Mouse (Mus musculus) adrenal gland, adult 8-10 months (tissue): ENCODE data around the gene Wdr59. TPM values are rescaled to one million over a fixed set of nuclear protein-coding genes. Genes with fewer than 3 reads are reported as not detected.
"Not testable (repeated sequence)": the region's sequence is repeated elsewhere in the genome, so short reads cannot be mapped to it uniquely, and the experiment has no call there.

ENCODE experiments used
- DNase-seq: peaks from one replicate; pipeline ENCODE4 v3.0.0; 2022
- total RNA-seq, 4 experiments: library from RNA; stranded (reverse); gene quantifications; 2 replicates each; pipeline ENCODE4 v1.2.4; 2022

The Wdr59 gene
- total RNA-seq, 4 experiments from 2014 or later = 13.4 to 15.9 (median 14.9) TPM

DNA sequence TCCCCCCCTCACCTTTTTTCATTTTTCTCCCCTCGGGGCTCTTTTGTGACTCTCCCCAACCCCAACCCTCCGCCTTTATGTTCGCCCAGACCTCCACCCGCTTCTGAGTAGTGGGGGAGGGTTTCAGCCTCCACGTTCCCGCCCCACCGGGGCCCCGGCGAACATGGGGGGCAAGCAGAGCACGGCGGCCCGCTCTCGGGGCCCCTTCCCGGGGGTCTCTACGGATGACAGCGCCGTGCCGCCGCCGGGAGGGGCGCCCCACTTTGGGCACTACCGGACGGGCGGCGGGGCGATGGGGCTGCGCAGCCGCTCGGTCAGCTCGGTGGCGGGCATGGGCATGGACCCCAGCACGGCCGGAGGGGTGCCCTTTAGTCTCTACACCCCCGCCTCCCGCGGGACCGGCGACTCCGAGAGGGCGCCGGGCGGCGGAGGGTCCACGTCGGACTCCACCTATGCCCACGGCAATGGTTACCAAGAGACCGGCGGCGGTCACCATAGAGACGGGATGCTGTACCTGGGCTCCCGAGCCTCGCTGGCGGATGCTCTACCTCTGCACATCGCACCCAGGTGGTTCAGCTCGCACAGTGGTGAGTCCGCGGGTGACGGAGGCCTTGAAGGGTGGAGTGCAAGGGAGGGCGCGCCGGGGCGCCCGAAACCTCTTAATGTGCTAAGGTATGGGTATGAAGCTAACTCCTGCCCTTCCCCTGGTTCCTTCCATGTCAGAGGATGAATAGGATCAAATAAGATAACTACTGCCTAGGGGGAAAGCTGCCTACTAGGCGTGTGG lies 15.3 kb upstream of the Wdr59 start:
- peak; percentile 31 for DNase-seq

DNA sequence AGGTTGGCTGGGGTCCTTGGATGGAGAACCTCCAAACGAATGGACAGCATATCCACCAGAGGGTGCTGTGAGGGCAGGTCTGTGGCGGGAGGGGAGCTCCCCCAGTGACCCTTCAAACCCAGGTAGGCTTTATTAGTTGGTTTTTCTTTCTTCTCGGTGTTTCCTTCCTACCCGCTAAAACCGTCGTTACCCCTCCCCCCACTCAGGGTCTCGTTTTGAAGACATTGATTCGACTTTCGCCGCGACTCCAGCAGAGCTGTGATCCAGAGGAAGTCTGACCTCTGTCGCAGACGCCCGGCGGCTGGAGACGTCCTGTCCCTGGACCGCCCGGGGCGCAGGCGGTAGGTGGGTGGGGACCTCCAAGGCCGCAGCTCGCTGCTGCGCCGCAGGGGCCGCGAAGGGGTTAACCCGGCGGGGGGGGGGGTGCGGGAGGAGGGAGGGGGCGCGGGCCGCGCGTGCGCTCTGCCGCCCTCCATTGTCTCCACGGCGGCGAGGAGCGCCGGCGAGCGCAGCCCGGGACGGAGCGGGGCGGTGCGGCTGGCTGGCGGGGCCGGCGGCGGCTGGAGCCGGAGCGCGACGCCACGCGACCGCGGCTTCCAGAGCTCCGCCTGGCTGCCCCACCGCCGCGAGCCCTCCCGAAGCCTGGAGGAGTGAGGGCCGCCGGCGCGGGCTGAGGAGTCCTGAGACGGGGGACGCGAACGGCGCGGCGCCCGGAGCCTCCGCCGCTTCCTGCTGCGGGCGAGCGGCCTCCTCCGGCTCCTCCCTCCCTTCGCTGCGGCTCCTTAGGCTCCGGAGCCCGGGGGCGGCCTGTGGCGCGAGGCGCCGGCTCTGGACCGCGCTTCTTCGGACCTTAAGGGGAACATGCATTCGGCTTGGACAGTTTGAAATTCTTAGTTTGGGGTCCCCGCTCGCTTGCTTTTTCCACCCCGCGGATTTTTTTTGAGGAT lies 14.4 kb upstream of the Wdr59 start, which contains the start of gene Znrf1:
Gene Znrf1 (plus strand): TSS at position 67 of the 947 bp plus-strand sequence.
- DNase-seq = peak; percentile 63

DNA sequence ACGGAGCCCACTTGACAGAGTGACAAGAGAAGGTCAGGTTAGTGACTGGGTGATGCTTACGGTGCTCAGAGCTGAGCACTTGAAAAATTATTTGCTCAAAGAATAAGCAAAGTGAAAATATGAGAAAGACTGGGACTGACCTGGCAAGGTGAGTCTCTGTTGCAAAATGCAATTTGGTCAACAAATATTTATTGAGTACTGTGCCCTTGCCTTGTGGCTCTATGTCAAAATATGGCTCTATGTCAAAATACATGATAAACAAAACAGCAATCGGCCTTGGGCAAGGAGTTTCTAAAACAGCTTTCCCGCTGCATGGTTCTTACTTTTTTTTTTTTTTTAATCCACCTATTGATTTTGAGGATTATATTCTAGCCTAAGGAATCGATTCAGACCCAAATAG lies 13.6 kb upstream of the Wdr59 start:
- DNase-seq = no peak

DNA sequence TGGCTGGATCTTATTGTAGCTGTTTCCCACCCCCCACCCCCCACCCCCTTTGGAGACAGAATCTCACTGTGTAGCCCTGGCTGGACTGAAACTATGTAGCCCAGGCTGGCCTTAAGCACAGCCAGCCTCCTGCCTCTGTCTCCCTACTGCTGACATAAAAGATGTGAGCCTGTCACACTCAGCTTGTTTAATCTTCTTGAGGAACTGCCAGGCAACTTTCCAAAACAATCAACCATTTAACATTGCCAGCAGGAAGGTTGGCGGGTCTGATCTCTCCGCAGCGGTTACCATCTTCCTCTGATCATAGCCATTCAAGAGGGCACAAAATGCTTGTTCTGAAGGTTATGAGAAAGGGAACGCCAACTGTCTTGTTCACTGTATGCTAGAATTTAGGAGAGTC lies 11.6 kb upstream of the Wdr59 start:
- no peak for DNase-seq

DNA sequence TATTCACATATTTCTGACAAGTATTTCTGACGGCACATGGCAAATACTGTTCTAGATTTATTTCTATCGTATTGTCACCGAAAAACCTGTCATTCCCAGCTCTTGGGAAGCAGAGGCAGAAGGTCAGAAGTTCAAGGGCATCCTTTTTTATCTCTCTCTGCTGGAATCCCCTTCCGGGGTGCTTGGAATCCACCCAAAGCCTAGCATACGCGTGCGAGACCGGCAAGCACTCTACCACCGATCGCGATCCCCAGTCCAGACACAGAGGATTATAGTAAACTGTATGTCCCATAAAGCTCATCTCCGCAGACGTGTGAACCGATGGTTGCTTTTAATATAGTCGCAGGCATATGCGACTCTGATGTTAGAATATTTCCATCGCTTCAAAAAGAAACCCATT lies 9.7 kb upstream of the Wdr59 start:
- DNase-seq = no peak

DNA sequence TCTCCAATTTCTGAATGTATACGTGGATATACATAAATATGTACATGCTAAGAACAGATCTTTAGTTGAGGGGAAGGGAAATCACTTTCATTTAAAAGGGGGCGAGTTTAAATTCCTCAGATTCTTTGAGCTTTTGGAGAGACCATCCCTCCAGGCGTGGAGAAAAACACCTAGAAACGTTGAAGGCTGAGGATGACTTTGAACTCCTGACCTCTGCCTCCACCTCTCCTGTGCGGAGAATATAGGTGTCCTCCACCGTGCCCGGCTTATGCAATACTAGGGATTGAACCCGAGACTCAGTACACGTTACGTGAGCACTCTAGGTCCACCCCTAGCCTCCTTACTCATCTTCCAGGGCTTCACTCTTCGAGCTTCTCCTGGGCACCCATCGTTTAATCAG lies 9.3 kb upstream of the Wdr59 start:
- DNase-seq = no peak

DNA sequence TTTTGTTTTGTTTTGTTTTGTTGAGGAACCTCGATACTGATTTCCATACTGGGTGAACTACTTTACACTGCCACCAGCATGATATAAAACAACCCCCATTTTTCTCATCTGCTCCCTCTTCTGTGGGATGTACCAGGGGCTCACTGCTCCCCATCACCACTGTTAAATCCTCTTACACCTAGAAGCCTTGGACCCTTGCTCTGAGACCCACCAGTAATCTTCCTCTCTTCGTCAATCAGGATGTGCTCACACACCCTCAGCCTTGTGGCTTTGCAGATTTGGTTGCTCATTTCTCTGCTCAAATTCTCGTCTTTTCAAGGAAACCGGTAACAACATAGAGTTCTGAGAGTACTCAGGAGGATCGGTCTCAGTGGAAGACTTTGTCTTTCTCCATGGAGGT lies 6.2 kb upstream of the Wdr59 start:
- no peak for DNase-seq

DNA sequence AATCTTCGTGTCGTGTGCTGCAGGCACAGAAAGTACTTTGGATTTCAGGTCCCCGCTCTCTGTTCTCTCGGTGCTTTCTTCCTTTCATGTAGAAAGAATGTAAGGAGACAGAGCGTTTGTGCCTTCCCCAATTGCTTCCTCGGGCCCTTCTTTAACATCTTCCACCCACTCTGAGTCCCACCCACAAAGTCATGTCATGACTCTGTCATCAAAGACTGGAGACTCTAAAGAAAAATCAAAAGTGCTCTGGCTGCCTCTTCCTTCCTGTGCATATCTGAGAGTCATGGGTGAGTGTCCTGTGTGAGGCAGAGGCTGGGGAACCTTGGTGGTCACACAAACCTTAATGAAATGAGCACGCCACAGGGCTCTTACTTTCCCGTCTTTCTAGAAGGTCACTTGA lies 5.3 kb upstream of the Wdr59 start:
- no peak for DNase-seq

DNA sequence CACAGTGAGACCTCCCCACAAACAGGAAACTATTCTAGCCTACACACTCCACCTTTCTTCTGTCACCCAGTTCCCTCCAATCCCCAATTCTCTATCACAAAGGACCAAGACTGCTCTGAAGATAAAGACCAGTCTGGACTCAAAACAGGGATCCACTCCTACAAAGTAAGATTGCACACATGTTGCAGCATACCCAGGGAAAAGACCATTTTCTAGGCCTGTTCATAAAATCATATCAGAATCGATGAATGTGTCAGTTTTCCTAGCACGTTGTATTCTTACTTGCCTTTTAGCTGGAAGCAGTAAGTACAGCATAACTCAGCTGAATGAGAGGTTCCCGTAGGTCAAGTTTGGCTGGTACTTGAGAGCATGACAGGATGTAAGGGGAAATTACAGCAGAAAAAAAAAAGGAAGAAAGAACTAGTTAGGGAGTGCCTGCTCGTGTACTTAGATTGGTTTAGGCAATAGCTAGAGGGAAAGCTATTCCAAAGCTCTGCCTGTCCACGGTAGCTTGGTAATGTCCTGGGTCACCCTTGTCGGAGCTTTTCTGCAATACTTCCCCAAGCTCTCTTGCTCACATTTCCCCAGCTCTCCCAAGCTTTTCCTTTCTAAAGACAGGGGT lies 4.6 kb upstream of the Wdr59 start:
- no peak for DNase-seq

DNA sequence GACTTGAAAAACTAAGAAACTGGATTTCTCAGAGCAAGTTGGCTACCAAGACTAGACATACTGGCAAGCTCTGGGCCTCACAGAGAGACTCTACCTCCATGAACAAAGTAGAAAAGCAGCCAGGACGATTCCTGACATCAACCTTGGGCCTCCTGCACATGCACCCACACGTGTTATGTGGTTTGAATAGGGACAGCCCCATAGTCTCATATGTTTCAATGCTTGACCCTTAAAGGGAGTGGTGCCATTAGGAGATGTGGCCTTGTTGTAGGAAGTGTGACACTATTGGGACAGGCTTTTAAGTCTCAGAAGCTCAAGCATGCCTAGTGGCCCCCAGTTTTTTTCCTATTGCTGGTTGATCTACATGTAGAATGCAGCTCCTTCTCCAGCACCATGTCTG lies 4.4 kb downstream of the Wdr59 start:
- no peak for DNase-seq

DNA sequence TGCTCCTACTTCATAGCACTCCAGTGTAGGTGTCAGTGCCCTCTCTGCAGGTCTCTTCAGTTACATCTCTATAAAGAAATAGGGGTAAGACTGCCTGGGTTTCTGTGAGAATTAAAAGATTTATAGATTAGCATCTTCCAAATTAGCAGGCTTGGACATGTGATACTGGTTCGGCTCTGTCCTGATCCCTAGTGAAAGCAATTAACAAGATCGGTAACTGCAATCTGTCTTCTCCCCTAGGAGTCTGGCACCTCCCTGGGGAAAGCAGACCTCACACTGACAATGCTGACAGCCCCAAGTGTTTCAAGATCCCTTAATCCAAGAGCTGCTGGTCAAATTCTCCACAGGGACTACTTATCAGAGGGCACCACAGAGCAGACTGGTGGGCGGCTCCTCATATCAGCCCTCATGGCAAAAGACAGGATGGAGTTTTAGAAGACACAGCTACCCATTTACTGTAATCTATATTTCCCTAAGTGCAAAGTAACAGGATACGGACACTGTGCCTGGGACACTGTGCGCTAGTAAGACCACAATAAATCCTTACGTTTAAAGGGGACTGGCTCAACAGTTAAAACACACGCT lies 5.3 kb downstream of the Wdr59 start:
- no peak for DNase-seq

DNA sequence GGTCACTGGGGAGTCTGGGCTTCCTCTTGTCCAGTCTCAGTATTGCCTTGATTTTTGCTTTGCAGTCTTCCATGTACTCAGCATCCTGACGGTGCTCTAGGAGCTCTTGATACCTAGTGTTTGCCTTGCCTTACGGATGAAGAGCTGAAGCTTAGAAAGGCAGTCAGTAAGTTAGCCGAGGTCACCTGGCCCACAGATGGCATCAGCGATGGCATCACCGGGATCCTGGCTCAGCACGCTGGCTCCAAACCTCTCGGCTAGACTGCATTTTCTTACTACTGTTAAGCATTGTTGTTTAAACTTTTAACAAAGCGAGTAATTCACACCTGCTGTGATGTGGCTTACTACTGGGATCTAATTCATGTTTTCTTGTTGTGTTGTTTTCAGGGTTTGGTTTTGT lies 8.4 kb downstream of the Wdr59 start:
- DNase-seq = no peak

DNA sequence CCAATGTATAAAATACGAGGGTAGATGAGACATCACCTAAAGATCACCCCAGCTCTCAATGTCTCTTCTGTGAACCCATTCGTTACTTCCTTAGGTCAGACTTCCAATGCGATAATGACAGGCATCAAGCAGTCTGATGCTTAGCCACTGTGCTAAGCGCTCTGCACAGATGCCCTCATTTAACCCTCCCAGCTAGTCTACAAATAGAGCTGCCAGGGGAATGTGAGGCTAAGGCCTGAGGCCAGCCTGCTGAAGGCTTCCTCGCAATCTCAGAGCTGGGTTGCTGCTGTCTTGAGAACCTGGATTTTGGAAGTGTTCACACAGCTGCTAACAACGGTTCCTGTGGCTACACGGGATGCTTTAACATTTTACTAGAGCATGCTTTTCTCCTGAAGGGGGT lies 9.0 kb downstream of the Wdr59 start:
- DNase-seq = no peak

DNA sequence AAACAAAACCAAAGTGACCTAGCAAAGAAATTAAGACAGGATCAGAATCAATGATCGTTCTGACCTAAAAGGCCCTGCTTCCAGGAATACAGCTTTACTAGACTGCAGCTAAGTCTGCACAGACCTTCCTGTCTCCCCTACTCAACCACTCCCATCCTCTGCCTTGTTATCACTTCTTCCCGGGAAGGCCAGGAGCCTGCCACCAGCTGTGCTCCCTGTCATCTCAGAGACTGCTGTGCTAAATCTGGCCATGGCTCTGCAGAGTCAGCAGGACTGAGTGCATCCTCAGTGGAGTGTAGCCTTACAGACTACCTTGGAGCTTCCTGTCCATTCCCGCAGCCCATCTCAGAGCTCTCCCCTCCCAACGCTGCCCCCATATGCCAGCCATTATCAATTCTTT lies 11.5 kb downstream of the Wdr59 start:
- DNase-seq = no peak

DNA sequence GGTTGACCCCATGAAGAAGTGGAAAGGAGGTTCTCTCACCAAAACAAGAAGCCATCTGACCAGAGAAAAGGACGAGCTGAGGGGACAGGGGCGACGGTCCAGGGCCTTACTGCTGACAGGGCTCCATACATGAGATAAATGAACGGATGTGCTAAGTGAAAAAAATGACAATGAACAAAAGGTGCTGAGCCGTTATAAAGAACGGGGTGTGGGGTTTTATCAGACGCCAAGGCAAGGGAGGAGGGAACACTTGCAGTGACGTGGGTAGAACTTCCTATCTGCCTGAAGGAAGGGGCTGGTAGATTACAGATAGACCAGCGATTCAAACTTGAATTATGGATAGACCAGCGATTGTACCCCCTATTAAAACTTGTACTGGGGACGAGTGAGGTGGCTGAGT lies 12.6 kb downstream of the Wdr59 start:
- no peak for DNase-seq

DNA sequence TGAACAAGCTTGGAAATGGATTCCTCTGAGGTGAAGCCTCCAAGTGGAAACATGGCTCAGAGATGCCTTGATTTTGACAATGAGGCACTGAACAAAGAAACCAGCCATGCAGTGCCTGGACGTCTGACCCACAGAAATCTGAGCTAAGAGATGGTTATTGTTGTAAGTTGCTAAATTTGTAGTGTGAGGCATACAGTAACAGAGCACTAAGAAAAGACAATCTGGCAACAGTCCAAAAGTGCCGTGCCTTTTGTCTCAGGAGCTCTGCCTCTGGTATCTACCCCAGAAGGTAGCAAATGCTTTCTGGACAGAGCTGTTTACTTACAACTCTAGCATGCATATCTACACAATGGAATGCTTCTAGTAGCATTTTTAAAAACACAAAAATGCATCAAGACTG lies 13.3 kb downstream of the Wdr59 start:
- DNase-seq = no peak

DNA sequence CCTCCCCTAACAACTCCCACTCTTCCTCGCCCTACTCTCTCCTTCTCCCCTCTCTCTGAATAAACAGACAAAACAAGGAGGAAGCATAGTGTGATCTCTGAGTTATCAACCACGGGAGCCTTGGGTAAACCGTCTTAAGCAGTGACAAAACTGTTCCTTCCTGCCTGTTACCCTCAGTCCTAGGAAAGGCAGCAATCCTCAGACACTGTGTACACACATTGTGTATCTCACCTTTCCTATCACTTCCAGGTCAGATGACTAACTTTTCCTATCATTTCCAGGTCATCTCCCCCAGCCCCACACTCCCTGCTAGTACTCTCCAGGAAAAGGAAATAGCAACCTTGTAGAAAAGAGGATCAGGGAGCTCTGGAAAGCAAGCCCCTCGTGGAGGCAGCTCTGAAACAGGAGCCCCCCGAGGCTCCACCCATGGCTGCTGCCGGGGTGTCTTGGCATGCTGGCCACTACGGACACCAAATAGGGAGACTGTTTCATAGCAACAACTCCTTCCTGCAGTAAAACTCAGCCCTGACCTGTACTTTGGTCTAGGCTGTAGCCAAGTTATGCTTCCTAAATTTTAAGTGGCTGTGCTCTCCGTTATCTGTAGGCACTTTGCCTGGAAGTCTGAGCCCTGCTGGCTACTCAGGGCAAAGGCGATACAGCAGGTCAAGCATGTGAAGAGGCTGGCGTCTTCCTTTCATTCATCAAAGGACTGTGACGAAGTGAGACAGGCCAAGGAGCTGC lies 20.0 kb downstream of the Wdr59 start:
- DNase-seq = no peak

DNA sequence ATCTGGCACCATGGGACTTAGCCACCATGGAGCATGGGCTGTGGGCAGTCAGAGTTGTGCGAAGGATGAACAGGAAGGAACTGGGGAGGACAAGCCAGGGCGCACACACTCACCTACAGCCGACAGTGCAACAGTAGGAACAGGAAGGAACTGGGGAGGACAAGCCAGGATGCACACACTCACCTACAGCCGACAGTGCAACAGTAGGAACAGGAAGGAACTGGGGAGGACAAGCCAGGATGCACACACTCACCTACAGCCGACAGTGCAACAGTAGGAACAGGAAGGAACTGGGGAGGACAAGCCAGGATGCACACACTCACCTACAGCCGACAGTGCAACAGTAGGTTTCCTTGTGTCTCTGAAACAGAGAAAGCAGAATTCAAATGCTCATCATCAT lies 23.6 kb downstream of the Wdr59 start:
- not testable (repeated sequence) for DNase-seq

DNA sequence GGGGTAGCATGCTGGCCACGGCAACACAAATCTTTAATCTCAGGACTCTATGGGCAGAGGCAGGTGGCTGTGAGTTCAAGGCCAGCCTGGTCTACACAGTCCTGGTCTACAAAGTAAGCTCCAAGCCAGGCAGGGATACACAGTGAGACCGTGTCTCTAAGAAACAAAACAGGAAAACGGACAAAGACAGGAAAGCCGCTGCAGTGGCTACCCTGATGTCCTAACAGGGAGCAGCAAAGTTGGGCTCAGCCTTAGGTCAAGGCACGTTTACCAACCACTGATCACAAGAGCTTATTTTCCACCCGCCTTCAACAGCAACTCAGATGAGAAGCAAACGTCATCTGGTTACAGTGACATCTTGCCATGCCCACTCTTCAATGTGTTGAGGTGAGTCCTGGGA lies 25.6 kb downstream of the Wdr59 start:
- DNase-seq = no peak

DNA sequence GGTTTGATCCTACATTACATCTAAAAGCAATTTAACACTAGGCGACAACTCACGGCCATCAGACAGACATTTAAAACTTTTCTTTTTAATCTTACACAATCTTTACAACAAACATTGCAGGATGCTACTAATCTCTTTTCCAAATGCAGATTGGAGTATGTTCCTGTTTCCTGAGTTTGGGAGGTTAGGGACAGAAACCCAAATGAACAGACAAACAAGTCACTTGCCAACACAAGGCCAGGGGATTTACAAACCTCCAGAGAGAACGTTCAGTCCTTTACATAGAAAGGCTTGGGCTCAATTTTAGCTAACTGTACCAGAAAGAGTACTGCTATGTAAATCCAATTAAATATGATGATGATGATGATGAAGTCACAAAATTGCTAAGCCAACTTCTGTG lies 28.7 kb downstream of the Wdr59 start:
- no peak for DNase-seq

DNA sequence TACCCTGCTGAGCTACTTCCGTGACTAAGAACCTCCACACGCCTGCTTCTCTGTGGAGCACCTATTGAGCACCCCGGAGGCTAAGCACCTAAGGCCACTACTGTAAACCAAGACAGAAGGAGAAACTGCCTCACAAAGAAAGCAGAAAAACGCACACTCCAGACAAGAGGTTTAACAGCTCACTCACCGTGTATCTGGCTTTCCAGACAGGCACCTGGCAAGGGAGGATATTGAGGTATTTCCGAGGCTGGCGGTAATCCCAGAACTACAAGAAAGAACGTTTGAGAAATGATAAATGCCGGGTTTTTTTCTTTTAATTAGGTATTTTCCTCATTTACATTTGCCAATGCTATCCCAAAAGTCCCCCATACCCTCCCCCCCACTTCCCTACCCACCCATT lies 29.4 kb downstream of the Wdr59 start:
- DNase-seq = no peak

DNA sequence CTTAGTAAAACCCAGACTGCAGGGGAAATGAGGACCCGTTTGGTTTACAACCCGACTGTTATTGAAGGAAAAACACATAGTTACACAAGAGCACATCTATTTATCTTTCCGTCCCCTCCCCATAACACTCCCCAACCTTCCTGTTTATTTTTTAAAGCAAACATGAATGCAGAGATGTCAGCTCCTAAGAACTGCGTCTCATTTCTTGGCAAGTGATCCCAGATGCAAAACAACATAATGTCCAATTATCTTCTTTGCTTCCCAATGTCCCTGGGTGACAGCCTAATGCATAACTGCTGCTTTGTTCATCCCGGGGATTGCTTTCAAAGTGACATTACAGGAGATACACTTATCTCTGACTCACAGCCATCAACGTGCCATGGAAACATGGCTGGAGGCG lies 30.7 kb downstream of the Wdr59 start:
- DNase-seq = no peak
